ENCODE assay signal across 25 mouse cellular contexts in the genomic region with DNA sequence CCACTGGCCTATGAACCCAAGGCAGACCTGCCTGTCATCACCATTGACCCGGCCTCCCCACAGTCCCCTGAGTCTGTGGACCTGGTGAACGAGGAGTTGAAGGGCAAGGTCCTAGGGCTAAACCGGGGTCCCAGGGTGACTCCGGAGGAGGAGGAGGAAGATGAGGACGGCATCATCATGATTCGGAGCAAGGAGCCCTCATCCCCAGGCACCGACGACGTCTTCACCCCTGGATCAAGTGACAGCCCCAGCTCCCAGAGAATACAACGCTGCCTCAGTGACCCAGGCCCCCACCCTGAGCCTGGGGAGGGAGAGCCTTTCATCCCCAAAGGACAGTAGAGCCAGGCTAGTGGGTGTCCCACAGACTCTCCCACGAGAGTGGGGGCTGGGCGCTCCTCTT. TPM values are rescaled to one million over a fixed set of nuclear protein-coding genes. Genes with fewer than 3 reads are reported as not detected.
"Had no signal": no experiment of that assay in that cellular context is flagged by ENCODE, and none has a peak within 500 bp of the region (broad histone marks: within the 10 kb centered on the region; RNA-seq: fewer than 3 reads in every experiment).

No protein-coding gene starts in this region.

- H3K9me3 ChIP-seq: heart, embryonic 10.5 days; heart, embryonic 13.5 days; heart, embryonic 15.5 days; hindbrain, embryonic 15.5 days; kidney, embryonic 15.5 days; limb, embryonic 12.5 days; limb, embryonic 15.5 days; liver, embryonic 12.5 days had no signal

- H3K9ac ChIP-seq: forebrain, postnatal 0 days; heart, embryonic 13.5 days; heart, embryonic 15.5 days; hindbrain, embryonic 15.5 days; kidney, embryonic 15.5 days; limb, embryonic 12.5 days; limb, embryonic 15.5 days; liver, embryonic 12.5 days had no signal

- H3K4me2 ChIP-seq: heart, embryonic 13.5 days; heart, embryonic 15.5 days; hindbrain, embryonic 15.5 days; kidney, embryonic 15.5 days; limb, embryonic 12.5 days; limb, embryonic 15.5 days; liver, embryonic 12.5 days had no signal

- H3K27ac ChIP-seq: heart, embryonic 10.5 days; heart, embryonic 13.5 days; heart, embryonic 15.5 days; hindbrain, embryonic 15.5 days; hindbrain, postnatal 0 days; kidney, embryonic 15.5 days; kidney, postnatal 0 days; limb, embryonic 12.5 days; limb, embryonic 15.5 days; liver, embryonic 12.5 days had no signal

- ATAC-seq: forebrain, postnatal 0 days; hindbrain, postnatal 0 days; intestine, embryonic 16.5 days; liver, embryonic 12.5 days had no signal

- DNase-seq: forebrain, postnatal 0 days; gastrocnemius, postnatal 14 days; gastrocnemius, postnatal 36 days; heart, adult 18-20 months; heart, postnatal 14 days; heart, postnatal 36 days; kidney, adult 11 months; kidney, adult 2 months; kidney, adult 9 months; kidney, postnatal 14 days; kidney, postnatal 36 days; layer of hippocampus, adult 9-11 months; layer of hippocampus, postnatal 36 days; left cerebral cortex, postnatal 4 days had no signal

- H3K4me3 ChIP-seq: heart, embryonic 10.5 days; heart, embryonic 13.5 days; heart, embryonic 15.5 days; hindbrain, embryonic 15.5 days; kidney, embryonic 15.5 days; limb, embryonic 12.5 days; limb, embryonic 15.5 days; liver, embryonic 12.5 days had no signal

- H3K27me3 ChIP-seq: heart, embryonic 13.5 days; heart, embryonic 15.5 days; hindbrain, embryonic 15.5 days; kidney, embryonic 15.5 days; limb, embryonic 12.5 days; limb, embryonic 15.5 days; liver, embryonic 12.5 days had no signal

- H3K4me1 ChIP-seq: hindbrain, embryonic 15.5 days; kidney, embryonic 15.5 days had no signal

RNA-seq across cellular contexts. Expression of gene Tent5b, which starts 57.9 kb away (rescaled TPM):
- polyA plus RNA-seq: liver, embryonic 12.5 days had no signal
